Mouse (Mus musculus): Measurements from ENCODE around the gene Tmem258.

- no peak for TF ChIP-seq CTCF (IDR thresholded peaks at IDR 0.05)
- no peak for TF ChIP-seq POLR2A (IDR thresholded peaks at IDR 0.05; ENCODE audit: insufficient read depth, low read depth, low read length)
- TF ChIP-seq EP300 (IDR thresholded peaks at IDR 0.05; ENCODE audit: insufficient read depth, low read depth, low read length) = no peak
These were observed 36.3 kb downstream of the Tmem258 start for GRCm38 (mm10) chr19:10239975-10240653.

All from heart, adult 2 months (tissue).